Mouse (Mus musculus) ES-Bruce4 (cell line): ENCODE data around the gene Rspry1.

Experiments used
- CTCF ChIP-seq: IDR thresholded peaks from one replicate; pipeline ENCODE4 v1.8.1; 2011; ENCODE audit warnings: low read depth, low read length
- EP300 ChIP-seq: IDR thresholded peaks from 2 replicates; pipeline ENCODE4 v1.6.1; 2011; ENCODE audit warnings: low read depth, low read length; ENCODE audit not compliant: insufficient read depth
- POLR2A ChIP-seq: IDR thresholded peaks from one replicate; pipeline ENCODE4 v1.8.1; 2011; ENCODE audit warnings: low read length; ENCODE audit not compliant: insufficient read depth

- TF ChIP-seq CTCF (no peak), POLR2A (no peak), EP300 (no peak)
These were observed 94.8 kb downstream of the Rspry1 start for GRCm38 (mm10) chr8:94696566-94696965.
